Mouse (Mus musculus): Measurements from ENCODE around the gene Esyt3.

Gene Esyt3

DNA sequence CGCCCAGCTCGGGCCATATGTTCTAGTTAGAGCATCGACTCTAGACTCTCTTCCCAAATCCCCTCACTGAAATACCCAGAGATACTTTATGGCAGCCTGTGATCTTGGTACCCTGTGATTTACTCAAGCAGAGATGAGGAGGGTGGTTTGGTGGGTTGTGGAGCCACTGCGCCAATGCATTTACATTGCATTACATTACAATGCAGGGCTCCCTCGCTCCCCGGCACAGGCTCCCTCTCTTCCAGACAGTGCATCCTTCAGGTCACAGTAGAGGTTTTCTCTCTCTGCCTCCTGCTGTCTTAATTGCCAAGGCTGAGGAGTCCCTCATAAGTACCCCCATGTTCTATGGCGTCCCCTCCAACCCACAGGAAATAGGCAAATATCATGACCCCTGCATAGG, 10.1 kb upstream of the Esyt3 start:
- TF ChIP-seq GATA4 (IDR thresholded peaks at IDR 0.05; ENCODE audit: insufficient replicate concordance, low read length): no peak

DNA sequence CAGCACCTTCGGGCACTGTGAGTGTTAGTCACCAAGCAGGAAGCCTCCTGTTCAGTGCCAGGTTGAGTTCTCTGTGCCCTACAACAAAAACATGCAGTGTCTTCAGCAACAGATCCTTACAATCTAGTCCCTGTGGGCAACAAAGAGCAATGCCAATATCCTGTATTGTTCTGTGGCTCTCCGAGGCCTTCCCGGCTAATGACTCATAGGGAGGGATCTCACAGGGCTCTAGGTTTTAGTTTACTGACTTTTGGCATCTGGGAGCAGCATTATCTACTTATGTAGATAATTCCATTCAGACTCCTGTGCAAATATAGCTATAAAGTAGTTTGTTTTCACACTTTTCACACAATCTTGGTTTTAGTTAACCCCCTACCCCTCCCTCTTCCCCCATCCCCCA, 7.5 kb upstream of the Esyt3 start:
- TF ChIP-seq GATA4 (IDR thresholded peaks at IDR 0.05; ENCODE audit: insufficient replicate concordance, low read length): no peak

DNA sequence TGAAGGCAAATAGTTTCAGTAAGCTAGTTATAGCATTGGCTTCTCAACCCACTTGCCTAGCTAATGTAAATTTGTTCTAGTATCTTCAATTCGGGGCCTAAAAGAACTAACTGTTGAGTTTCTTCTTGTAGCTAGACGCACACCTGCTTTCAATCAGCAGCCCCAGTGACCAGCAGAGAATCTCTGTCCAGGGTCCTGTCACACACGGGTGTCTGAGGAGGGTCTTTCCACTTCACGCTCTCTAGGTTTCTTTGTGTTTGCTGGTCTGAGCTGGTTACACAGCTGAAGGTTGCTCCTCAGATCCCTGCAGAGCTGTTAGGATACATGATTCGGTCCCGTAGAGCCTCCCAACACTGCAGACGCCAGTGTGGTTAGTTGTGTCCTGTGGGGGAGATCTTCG, 4.7 kb upstream of the Esyt3 start:
- TF ChIP-seq GATA4 (IDR thresholded peaks at IDR 0.05; ENCODE audit: insufficient replicate concordance, low read length): no peak

DNA sequence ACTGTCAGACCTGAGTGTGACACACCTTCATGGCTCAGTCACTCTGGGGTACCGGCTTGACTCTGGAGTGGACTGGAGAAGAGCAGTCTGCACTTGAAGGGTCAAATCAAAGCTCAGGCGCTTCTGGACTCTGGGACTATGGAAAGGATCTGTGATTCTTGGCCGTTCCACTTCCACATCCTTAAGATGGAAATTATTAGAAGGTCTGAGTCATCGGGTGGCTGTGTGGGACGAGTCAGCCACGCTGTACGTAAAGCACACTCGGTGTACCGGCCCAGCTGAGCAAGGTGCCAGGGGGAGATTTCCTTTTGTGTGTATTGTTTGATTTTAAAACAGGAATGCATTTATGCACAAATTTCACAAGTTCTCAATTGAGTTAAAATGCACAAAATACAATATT, 3.6 kb upstream of the Esyt3 start:
- no peak for TF ChIP-seq GATA4 (IDR thresholded peaks at IDR 0.05; ENCODE audit: insufficient replicate concordance, low read length)

DNA sequence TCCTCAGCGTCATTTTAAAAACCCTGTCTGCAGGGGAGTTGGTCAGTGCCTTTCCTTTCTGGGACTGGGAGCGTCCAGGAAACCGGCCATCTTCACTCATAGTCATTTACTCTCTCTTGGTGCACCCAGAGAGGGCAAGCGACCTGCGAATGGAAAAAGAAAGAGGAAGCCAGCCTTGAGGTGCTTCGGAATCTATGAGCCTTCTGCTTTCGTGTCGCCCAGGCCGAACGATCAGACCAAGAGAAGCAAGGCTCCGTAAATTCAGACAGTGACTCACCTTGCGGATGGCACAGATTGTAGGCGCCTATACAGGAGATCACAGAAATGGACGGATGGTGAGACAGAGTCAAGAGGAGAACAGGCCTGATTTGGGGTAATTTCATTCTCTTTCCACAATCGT, 655 bp upstream of the Esyt3 start:
- TF ChIP-seq GATA4 (IDR thresholded peaks at IDR 0.05; ENCODE audit: insufficient replicate concordance, low read length): no peak

DNA sequence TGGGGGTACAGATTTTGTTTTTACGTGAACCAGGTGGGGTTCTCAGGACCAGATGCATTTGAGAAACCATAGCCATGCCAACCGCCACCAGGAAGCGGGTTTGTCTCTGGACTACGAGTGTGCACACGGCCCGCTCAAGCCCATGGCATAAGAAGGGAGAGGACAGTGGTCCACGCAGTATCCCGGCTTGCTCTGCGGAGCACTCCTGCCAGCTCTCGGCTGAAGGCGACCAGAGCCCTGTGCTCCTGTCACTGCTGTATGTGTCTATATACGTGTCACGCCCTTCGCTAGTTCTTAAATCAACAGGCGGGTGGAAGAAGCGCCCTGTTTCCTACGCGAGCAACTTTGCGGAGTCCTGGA, 816 bp downstream of the Esyt3 start:
- TF ChIP-seq GATA4 (IDR thresholded peaks at IDR 0.05; ENCODE audit: insufficient replicate concordance, low read length): no peak

DNA sequence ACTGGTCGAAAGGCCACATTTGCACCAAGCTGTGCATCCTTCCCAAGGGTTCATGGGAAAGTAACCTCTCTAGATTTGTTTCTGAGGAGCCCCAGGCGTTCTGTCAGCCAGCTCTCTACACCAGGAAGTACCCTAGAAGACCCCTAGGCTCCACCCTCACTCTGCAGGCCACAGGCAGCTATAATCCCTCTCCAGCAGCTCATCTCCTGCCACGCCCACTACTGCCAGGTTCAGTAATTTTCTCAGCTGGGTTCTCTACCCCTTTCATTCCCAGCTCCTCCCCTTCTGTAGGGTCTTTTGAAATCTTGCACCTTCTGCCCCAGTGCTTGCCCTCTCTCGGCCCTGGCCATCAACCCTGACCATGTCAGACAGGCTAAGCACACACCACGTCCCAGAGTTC, 2.4 kb downstream of the Esyt3 start:
- no peak for TF ChIP-seq GATA4 (IDR thresholded peaks at IDR 0.05; ENCODE audit: insufficient replicate concordance, low read length)

DNA sequence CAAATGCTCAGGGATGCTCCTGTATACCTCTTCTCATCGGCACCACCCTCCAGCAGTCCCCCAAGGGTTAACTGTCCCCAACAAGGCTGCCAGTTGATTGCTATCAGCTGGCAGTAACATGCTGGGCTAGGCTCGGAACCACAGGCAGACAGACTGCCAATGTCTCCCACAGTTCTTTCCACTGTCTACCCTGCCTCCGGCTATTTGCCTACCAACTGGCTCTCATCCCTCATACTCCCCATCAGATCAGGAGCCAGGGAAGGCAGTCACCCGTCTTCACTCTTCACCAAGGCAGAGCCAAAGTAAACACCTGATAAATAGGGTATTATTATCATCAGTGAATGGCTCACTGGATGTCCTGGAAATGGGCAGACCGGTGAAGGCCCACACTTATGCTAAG, 3.6 kb downstream of the Esyt3 start:
- no peak for TF ChIP-seq GATA4 (IDR thresholded peaks at IDR 0.05; ENCODE audit: insufficient replicate concordance, low read length)

DNA sequence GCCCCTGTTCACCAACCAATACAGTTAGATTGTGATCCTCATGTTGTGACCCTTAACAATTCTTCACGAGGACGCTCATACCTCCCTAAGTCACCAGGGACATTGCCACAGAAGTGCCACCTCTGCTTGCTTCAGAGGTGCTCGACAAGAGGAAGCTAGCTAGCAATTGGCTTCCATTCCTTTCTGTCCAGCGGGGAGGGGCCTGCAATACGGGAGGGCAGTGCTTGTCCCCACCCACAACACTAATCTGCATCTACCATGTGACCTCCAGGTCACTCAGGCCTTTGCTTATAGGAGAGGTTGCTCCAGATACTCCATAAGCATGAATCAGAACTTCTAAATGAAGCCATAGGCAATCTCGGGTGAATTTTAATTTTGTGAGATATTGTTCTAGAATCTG, 5.0 kb downstream of the Esyt3 start:
- TF ChIP-seq GATA4 (IDR thresholded peaks at IDR 0.05; ENCODE audit: insufficient replicate concordance, low read length): no peak

DNA sequence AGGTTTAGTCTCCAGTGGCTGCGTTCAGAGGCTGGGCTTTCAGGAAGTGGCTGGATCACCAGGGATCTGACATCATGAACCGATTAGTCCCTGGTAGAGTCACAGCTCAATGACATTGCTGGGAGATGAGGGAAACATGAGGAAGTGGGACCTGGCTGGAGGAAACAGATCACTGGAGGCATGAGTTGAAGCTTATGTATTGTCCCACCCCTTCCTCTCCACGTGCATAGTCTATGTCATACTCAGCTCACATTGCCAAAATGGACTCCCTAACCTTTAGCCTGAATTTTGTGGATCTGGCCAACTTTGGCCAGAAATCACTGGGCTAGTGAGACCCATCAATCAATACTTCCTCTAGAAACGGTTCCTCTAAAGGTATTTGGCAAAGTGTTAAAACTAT, 5.4 kb downstream of the Esyt3 start:
- TF ChIP-seq GATA4 (IDR thresholded peaks at IDR 0.05; ENCODE audit: insufficient replicate concordance, low read length): no peak

DNA sequence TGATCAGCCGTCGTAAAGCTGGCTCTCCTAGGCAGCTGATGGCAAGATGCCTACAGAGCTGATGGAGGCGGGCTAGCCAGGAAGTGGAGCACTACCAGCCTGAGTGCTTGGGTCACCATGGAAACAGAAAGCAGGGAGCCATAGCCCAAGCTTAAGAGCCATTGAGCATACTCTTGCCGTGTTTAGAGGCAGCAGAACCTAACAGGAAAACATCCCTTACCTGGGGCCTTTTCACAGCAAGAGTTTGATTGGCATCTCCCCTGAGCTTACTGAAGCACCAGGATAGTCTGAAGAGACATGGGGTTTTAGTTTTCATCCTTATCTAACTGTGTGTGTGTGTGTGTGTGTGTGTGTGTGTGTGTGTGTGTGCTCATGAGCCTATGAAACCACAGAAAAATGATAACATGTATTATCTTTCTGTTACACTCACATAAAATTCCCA, 13.0 kb downstream of the Esyt3 start:
- TF ChIP-seq GATA4 (IDR thresholded peaks at IDR 0.05; ENCODE audit: insufficient replicate concordance, low read length): no peak

DNA sequence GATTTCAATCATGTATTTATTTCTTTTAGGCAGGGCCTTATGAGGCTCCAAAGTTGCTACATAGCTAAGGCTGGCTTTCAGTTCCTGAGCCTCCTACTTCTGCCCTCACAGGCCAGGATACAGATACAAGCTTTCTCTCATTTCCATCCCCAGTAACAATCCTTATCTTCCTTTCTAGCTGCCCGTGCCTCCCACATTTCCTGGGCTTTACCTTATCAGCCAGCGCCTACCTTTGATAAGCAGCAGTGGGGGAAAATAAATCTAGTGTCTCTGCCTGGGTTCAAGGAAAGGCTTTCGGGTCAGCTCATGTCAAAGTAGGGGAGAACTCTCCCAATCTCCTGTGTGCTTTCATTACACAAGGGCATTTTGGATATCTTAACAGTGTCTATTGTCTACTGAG, 16.8 kb downstream of the Esyt3 start:
- TF ChIP-seq GATA4 (IDR thresholded peaks at IDR 0.05; ENCODE audit: insufficient replicate concordance, low read length): no peak

DNA sequence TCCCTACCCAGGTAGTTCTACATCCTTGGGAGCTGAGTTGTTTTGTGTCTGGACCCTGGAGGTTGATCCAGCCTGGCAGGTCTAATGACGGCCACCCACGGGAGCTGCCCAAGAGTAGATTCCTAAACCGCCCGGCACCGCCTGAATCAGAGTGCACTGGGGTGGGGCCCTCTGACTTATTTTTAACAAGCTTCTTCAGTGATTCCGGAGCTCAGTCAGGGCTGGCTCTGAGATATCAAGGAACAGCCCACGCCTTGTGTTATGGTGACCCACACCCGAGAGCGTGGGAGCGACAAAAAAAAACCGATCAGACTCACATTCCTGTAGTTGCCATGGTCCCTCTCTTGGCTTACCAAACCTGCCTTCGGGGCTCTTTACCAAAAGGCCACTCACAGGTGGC, 18.2 kb downstream of the Esyt3 start:
- no peak for TF ChIP-seq GATA4 (IDR thresholded peaks at IDR 0.05; ENCODE audit: insufficient replicate concordance, low read length)

DNA sequence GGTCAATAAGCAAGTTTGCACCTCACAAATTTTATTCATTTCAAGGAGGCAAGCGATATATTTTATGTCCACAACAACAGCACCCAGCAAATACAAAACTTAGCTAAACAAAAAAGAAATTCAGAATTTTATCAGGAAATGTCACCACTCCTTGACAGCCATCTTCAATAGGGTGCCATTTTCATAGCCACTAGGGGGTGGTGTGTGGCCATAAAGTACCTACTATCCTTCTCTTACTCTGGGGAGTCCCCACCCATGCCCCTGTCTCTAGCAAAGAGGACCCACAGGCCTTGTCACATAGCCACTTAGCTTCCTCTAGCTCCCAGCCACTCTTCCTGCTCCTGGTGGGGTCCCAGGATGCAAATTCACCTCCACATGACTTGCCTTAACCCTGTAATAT, 19.2 kb downstream of the Esyt3 start:
- no peak for TF ChIP-seq GATA4 (IDR thresholded peaks at IDR 0.05; ENCODE audit: insufficient replicate concordance, low read length)

DNA sequence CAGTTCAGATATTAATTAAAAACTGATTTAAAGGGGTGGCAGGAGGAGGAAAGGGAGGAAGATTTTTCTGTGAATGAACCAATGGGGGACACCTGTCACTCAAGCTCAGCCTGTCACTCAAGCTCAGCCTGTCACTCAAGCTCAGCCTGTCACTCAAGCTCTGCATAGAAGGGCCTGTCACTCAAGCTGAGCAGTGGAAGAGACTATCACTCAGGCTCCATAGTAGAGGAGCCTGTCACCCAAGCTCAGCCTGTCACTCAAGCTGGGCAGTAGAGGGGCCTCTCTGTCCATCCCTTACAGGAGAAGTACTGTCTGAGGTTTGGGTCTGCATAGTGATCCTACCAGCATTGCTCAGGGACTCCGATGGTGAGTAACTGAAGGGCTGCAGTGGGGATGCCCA, 20.1 kb downstream of the Esyt3 start:
- TF ChIP-seq GATA4 (IDR thresholded peaks at IDR 0.05; ENCODE audit: insufficient replicate concordance, low read length): no peak

DNA sequence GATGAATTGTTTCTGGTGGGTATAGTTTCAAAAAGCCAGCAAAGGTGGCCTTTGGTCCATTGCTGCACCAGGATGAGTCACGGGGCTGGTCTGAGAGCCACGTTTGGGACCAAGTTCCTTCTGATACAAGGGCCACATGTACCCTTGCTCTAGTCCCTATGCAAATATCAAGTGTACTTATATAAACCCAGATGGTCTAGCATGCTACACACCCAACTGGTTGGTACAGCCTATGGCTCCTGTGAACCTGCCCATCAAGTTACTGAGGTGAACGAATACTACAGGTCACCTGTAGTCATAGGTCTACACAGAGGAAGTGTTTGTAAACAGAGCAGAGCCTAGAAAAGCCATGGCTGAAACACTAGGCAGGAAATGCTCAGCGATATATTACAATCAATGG, 21.8 kb downstream of the Esyt3 start:
- no peak for TF ChIP-seq GATA4 (IDR thresholded peaks at IDR 0.05; ENCODE audit: insufficient replicate concordance, low read length)

DNA sequence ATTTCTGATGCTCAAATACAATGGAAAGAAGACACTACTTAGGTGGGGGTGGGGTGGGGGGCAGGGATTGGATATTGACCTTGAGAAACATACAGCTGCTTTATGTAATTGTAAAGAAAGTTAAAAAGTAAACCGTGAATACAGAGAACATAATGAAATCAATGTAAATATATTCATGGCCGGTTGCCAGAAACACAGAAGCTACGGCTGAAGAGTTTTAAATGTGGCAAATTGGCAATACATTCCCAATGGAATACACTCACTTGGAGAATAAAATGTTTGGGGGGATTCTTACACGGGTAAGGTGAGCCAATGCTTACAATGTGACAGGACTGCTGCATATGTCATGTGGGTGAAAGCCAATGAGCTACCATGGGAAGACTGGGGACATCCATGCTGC, 31.5 kb downstream of the Esyt3 start:
- no peak for TF ChIP-seq GATA4 (IDR thresholded peaks at IDR 0.05; ENCODE audit: insufficient replicate concordance, low read length)

DNA sequence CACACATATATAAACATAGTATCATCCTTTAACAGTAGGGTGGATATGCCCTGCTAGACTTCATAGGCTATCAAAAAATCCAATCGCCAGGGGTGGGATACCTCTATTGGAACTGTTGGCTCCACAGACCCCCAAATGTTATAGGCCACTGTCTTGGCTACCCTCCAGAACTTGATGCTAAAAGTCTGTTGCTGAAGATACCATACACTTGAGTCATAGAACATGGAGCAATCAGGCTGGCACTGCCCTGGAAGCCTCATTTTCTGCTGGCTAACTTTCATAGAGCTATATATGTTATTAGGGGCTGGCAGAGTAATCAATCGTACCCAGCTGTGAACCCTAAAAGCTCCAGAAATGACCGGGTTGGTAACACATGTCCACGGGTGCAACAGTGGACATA, 32.4 kb downstream of the Esyt3 start:
- TF ChIP-seq GATA4 (IDR thresholded peaks at IDR 0.05; ENCODE audit: insufficient replicate concordance, low read length): no peak
